Mouse (Mus musculus) intestine, embryonic 15.5 days (tissue): ENCODE measurements around the gene Slc24a2. TPM values are rescaled to one million over a fixed set of nuclear protein-coding genes. Genes with fewer than 3 reads are reported as not detected.

Experiments
- ATAC-seq: fragments of 200-750 bp; cut with Nextera tagmentation; 2 replicates; pipeline ENCODE4 v1.8.0; 2017; ENCODE audit warnings: moderate TSS enrichment, moderate library complexity
- H3K27ac ChIP-seq: fragments of 300-500 bp; sonication (generic); 2 replicates; pipeline ENCODE4 v1.5.1; 2015; ENCODE audit warnings: mild to moderate bottlenecking, inconsistent platforms
- H3K27me3 ChIP-seq: fragments of 300-500 bp; sonication (generic); replicated peaks from 2 replicates; pipeline ENCODE4 v1.6.1; 2015; ENCODE audit warnings: inconsistent platforms
- H3K36me3 ChIP-seq: fragments of 300-500 bp; sonication (generic); 2 replicates; pipeline ENCODE4 v1.6.1; 2015; ENCODE audit warnings: inconsistent platforms
- H3K4me1 ChIP-seq: fragments of 300-500 bp; sonication (generic); replicated peaks from 2 replicates; pipeline ENCODE4 v1.6.1; 2015; ENCODE audit warnings: inconsistent platforms
- H3K4me2 ChIP-seq: fragments of 300-500 bp; sonication (generic); replicated peaks from 2 replicates; pipeline ENCODE4 v1.6.1; 2015; ENCODE audit warnings: mild to moderate bottlenecking, inconsistent platforms
- H3K4me3 ChIP-seq: fragments of 300-500 bp; sonication (generic); replicated peaks from 2 replicates; pipeline ENCODE4 v1.5.1; 2015; ENCODE audit warnings: inconsistent platforms
- H3K9ac ChIP-seq: fragments of 300-500 bp; sonication (generic); 2 replicates; pipeline ENCODE4 v1.6.1; 2015; ENCODE audit warnings: inconsistent platforms
- H3K9me3 ChIP-seq: fragments of 300-500 bp; sonication (generic); 2 replicates; pipeline ENCODE4 v1.6.1; 2016; ENCODE audit warnings: inconsistent platforms
- WGBS: fragments of 180-500 bp; shearing (Covaris S2); methylation state at CpG from one replicate; pipeline ENCODE4 v1.1.7; 2015; 5-methylcytosine and 5-hydroxymethylcytosine counted together
- polyA plus RNA-seq: library from polyadenylated mRNA; unstranded; fragments of >200 nt; fragmentation: Nextera tagmentation; extraction: Ambion mirVana; gene quantifications from 2 replicates; pipeline ENCODE4 v1.2.1, GENCODE M21; 2015

The Slc24a2 gene
- polyA plus RNA-seq, 1 experiment from 2014 or later, result 0.23 TPM

GRCm38 (mm10) chr4:87096186-87096585, 134.1 kb downstream of the Slc24a2 start:
- Histone ChIP-seq H3K36me3 (no peaks in the 10 kb centered on the region), H3K4me2 (no peak overlapping the region), H3K27me3 (no peaks in the 10 kb centered on the region), H3K4me1 (no peaks in the 10 kb centered on the region), H3K9me3 (no peaks in the 10 kb centered on the region), H3K9ac (no peak overlapping the region), H3K4me3 (no peak overlapping the region), H3K27ac (no peak overlapping the region)
- 85% methylated on average over 5 of the region's 5 CpGs for WGBS
- ATAC-seq, result no peak

GRCm38 (mm10) chr4:87093612-87094011, 136.7 kb downstream of the Slc24a2 start:
- Histone ChIP-seq H3K27me3 (no peaks in the 10 kb centered on the region), H3K9ac (no peak overlapping the region), H3K36me3 (no peaks in the 10 kb centered on the region), H3K27ac (no peak overlapping the region), H3K4me1 (no peaks in the 10 kb centered on the region), H3K4me3 (no peak overlapping the region), H3K9me3 (no peaks in the 10 kb centered on the region), H3K4me2 (no peak overlapping the region)
- WGBS, result 80% methylated on average over 3 of the region's 3 CpGs
- ATAC-seq, result no peak

GRCm38 (mm10) chr4:87090841-87091240, 139.4 kb downstream of the Slc24a2 start:
- Histone ChIP-seq H3K9me3 (no peaks in the 10 kb centered on the region), H3K9ac (no peak overlapping the region), H3K4me2 (no peak overlapping the region), H3K27me3 (no peaks in the 10 kb centered on the region), H3K4me1 (no peaks in the 10 kb centered on the region), H3K27ac (no peak overlapping the region), H3K4me3 (no peak overlapping the region), H3K36me3 (no peaks in the 10 kb centered on the region)
- ATAC-seq, result no peak

GRCm38 (mm10) chr4:87088713-87089112, 141.6 kb downstream of the Slc24a2 start:
- no peaks in the 10 kb centered on the region for H3K36me3 ChIP-seq
- no peaks in the 10 kb centered on the region for H3K27me3 ChIP-seq
- WGBS, result 71% methylated on average over 6 of the region's 6 CpGs
- no peak overlapping the region for H3K9ac ChIP-seq
- H3K4me2 ChIP-seq, result no peak overlapping the region
- H3K4me1 ChIP-seq, result no peaks in the 10 kb centered on the region
- no peak for ATAC-seq
- no peak overlapping the region for H3K27ac ChIP-seq
- no peaks in the 10 kb centered on the region for H3K9me3 ChIP-seq
- H3K4me3 ChIP-seq, result no peak overlapping the region

GRCm38 (mm10) chr4:87087597-87087996, 142.7 kb downstream of the Slc24a2 start:
- ATAC-seq, result no peak
- Histone ChIP-seq H3K36me3 (no peaks in the 10 kb centered on the region), H3K4me1 (no peaks in the 10 kb centered on the region), H3K4me3 (no peak overlapping the region), H3K9ac (no peak overlapping the region), H3K27me3 (no peaks in the 10 kb centered on the region), H3K9me3 (no peaks in the 10 kb centered on the region), H3K4me2 (no peak overlapping the region), H3K27ac (no peak overlapping the region)
- WGBS, result 75% methylated on average over 5 of the region's 5 CpGs

- 46% methylated on average over 11 of the region's 11 CpGs for WGBS
- Histone ChIP-seq H3K4me1 (no peaks in the 10 kb centered on the region), H3K9ac (no peak overlapping the region), H3K27me3 (no peaks in the 10 kb centered on the region), H3K27ac (no peak overlapping the region), H3K36me3 (no peaks in the 10 kb centered on the region), H3K4me3 (no peak overlapping the region), H3K4me2 (no peak overlapping the region), H3K9me3 (no peaks in the 10 kb centered on the region)
- no peak for ATAC-seq
Measured at GRCm38 (mm10) chr4:87086933-87087577, 143.2 kb downstream of the Slc24a2 start.

GRCm38 (mm10) chr4:87081321-87081720, 149.0 kb downstream of the Slc24a2 start:
- Histone ChIP-seq H3K4me2 (no peak overlapping the region), H3K36me3 (no peaks in the 10 kb centered on the region), H3K27ac (no peak overlapping the region), H3K4me3 (no peak overlapping the region), H3K4me1 (no peaks in the 10 kb centered on the region), H3K9me3 (no peaks in the 10 kb centered on the region), H3K27me3 (no peaks in the 10 kb centered on the region), H3K9ac (no peak overlapping the region)
- WGBS, result 82% methylated on average over 6 of the region's 6 CpGs
- ATAC-seq, result no peak

GRCm38 (mm10) chr4:87079305-87079704, 151.0 kb downstream of the Slc24a2 start:
- Histone ChIP-seq H3K9ac (no peak overlapping the region), H3K27ac (no peak overlapping the region), H3K36me3 (no peaks in the 10 kb centered on the region), H3K9me3 (no peaks in the 10 kb centered on the region), H3K4me1 (no peaks in the 10 kb centered on the region), H3K27me3 (no peaks in the 10 kb centered on the region), H3K4me2 (no peak overlapping the region), H3K4me3 (no peak overlapping the region)
- ATAC-seq, result no peak
- 67% methylated on average over 4 of the region's 4 CpGs for WGBS

GRCm38 (mm10) chr4:87078726-87079125, 151.6 kb downstream of the Slc24a2 start:
- Histone ChIP-seq H3K36me3 (no peaks in the 10 kb centered on the region), H3K27ac (no peak overlapping the region), H3K4me1 (no peaks in the 10 kb centered on the region), H3K4me3 (no peak overlapping the region), H3K4me2 (no peak overlapping the region), H3K9me3 (no peaks in the 10 kb centered on the region), H3K27me3 (no peaks in the 10 kb centered on the region), H3K9ac (no peak overlapping the region)
- 50% methylated on average over 2 of the region's 2 CpGs for WGBS
- no peak for ATAC-seq

- Histone ChIP-seq H3K27me3 (no peaks in the 10 kb centered on the region), H3K4me3 (no peak overlapping the region), H3K4me1 (no peaks in the 10 kb centered on the region), H3K27ac (no peak overlapping the region), H3K9me3 (no peaks in the 10 kb centered on the region), H3K36me3 (no peaks in the 10 kb centered on the region), H3K4me2 (no peak overlapping the region), H3K9ac (no peak overlapping the region)
- 56% methylated on average over 3 of the region's 3 CpGs for WGBS
- no peak for ATAC-seq
Measured at GRCm38 (mm10) chr4:87075761-87076160, 154.5 kb downstream of the Slc24a2 start.

GRCm38 (mm10) chr4:87068121-87068520, 162.2 kb downstream of the Slc24a2 start:
- 63% methylated on average over 3 of the region's 3 CpGs for WGBS
- no peak for ATAC-seq
- no peak overlapping the region for H3K4me2 ChIP-seq

GRCm38 (mm10) chr4:87065227-87065626, 165.1 kb downstream of the Slc24a2 start:
- no peaks in the 10 kb centered on the region for H3K36me3 ChIP-seq
- no peaks in the 10 kb centered on the region for H3K4me1 ChIP-seq
- no peak overlapping the region for H3K27ac ChIP-seq
- H3K4me3 ChIP-seq, result no peak overlapping the region
- H3K4me2 ChIP-seq, result no peak overlapping the region
- H3K9ac ChIP-seq, result no peak overlapping the region
- H3K9me3 ChIP-seq, result no peaks in the 10 kb centered on the region
- ATAC-seq, result no peak
- WGBS, result 83% methylated on average over 5 of the region's 5 CpGs
- H3K27me3 ChIP-seq, result no peaks in the 10 kb centered on the region

More at GRCm38 (mm10) chr4:87068121-87068520, 162.2 kb downstream of the Slc24a2 start:
- Histone ChIP-seq H3K4me3 (no peak overlapping the region), H3K27me3 (no peaks in the 10 kb centered on the region), H3K36me3 (no peaks in the 10 kb centered on the region), H3K9ac (no peak overlapping the region), H3K4me1 (no peaks in the 10 kb centered on the region), H3K9me3 (no peaks in the 10 kb centered on the region), H3K27ac (no peak overlapping the region)

- H3K9me3 ChIP-seq, result no peaks in the 10 kb centered on the region
- no peaks in the 10 kb centered on the region for H3K27me3 ChIP-seq
- ATAC-seq, result no peak
- no peaks in the 10 kb centered on the region for H3K36me3 ChIP-seq
- no peak overlapping the region for H3K4me2 ChIP-seq
- no peak overlapping the region for H3K9ac ChIP-seq
- 93% methylated on average over 2 of the region's 2 CpGs for WGBS
- H3K4me3 ChIP-seq, result no peak overlapping the region
- H3K27ac ChIP-seq, result no peak overlapping the region
- H3K4me1 ChIP-seq, result no peaks in the 10 kb centered on the region
Measured at GRCm38 (mm10) chr4:87064561-87064960, 165.7 kb downstream of the Slc24a2 start.
